Mouse (Mus musculus) hindbrain, embryonic 13.5 days (tissue): Measurements from ENCODE around the gene Kcnq2. TPM values are rescaled to one million over a fixed set of nuclear protein-coding genes. Genes with fewer than 3 reads are reported as not detected.

Experiments
- ATAC-seq: fragments of 200-750 bp; cut with Nextera tagmentation; 2 replicates; pipeline ENCODE4 v1.8.0; 2017; ENCODE audit warnings: moderate TSS enrichment; ENCODE audit not compliant: low FRiP score
- H3K27ac ChIP-seq: fragments of 300-500 bp; sonication (generic); 2 replicates; pipeline ENCODE4 v1.5.1; 2015; ENCODE audit warnings: inconsistent platforms, mild to moderate bottlenecking, moderate library complexity
- H3K27me3 ChIP-seq: fragments of 300-500 bp; sonication (generic); 2 replicates; pipeline ENCODE4 v1.6.1; 2015; ENCODE audit warnings: mild to moderate bottlenecking, inconsistent platforms
- H3K36me3 ChIP-seq: fragments of 300-500 bp; sonication (generic); 2 replicates; pipeline ENCODE4 v1.6.1; 2015; ENCODE audit warnings: mild to moderate bottlenecking, inconsistent platforms
- H3K4me1 ChIP-seq: fragments of 300-500 bp; sonication (generic); replicated peaks from 2 replicates; pipeline ENCODE4 v1.6.1; 2015; ENCODE audit warnings: inconsistent platforms
- H3K4me2 ChIP-seq: fragments of 300-500 bp; sonication (generic); 2 replicates; pipeline ENCODE4 v1.6.1; 2015; ENCODE audit warnings: inconsistent platforms, mild to moderate bottlenecking, moderate library complexity
- H3K4me3 ChIP-seq: fragments of 300-500 bp; sonication (generic); 2 replicates; pipeline ENCODE4 v1.5.1; 2015; ENCODE audit warnings: mild to moderate bottlenecking, inconsistent platforms
- H3K9ac ChIP-seq: fragments of 300-500 bp; sonication (generic); 2 replicates; pipeline ENCODE4 v1.6.1; 2015; ENCODE audit warnings: mild to moderate bottlenecking, inconsistent platforms
- H3K9me3 ChIP-seq: fragments of 300-500 bp; sonication (generic); 2 replicates; pipeline ENCODE4 v1.6.1; 2016; ENCODE audit warnings: inconsistent platforms
- WGBS: fragments of 180-500 bp; shearing (Covaris S2); methylation state at CpG from one replicate; pipeline ENCODE4 v1.1.7; 2015; 5-methylcytosine and 5-hydroxymethylcytosine counted together
- polyA plus RNA-seq: library from polyadenylated mRNA; unstranded; fragments of >200 nt; fragmentation: Nextera tagmentation; extraction: Ambion mirVana; gene quantifications from 2 replicates; pipeline ENCODE4 v1.2.1, GENCODE M21; 2015

Kcnq2 gene
- polyA plus RNA-seq, 1 experiment from 2014 or later = 50.0 TPM

GRCm38 (mm10) chr2:181120922-181121449, 14.1 kb downstream of the Kcnq2 start:
- 0 out of 2 replicates have a peak, but pooled peaks have one; percentile 49 for ATAC-seq
- peak overlapping the region; percentile 87 for H3K27ac ChIP-seq
- no peaks in the 10 kb centered on the region for H3K9me3 ChIP-seq
- peak overlapping the region; percentile 40; the same call in 1 of the 2 replicates for H3K9ac ChIP-seq
- H3K36me3 ChIP-seq = no peaks in the 10 kb centered on the region
- no peak overlapping the region for H3K4me3 ChIP-seq
- WGBS = 58% methylated on average over 4 of the region's 4 CpGs
- no peaks in the 10 kb centered on the region for H3K27me3 ChIP-seq
- H3K4me1 ChIP-seq = peaks cover 93% of the 10 kb centered on the region
- no peak overlapping the region for H3K4me2 ChIP-seq

GRCm38 (mm10) chr2:181119952-181120351, 15.1 kb downstream of the Kcnq2 start:
- H3K9me3 ChIP-seq = no peaks in the 10 kb centered on the region
- H3K36me3 ChIP-seq = no peaks in the 10 kb centered on the region
- WGBS = 30% methylated on average over 10 of the region's 10 CpGs
- H3K27me3 ChIP-seq = no peaks in the 10 kb centered on the region
- H3K27ac ChIP-seq = peak overlapping the region; percentile 87
- ATAC-seq = no peak
- H3K4me3 ChIP-seq = no peak overlapping the region
- no peak overlapping the region for H3K4me2 ChIP-seq
- H3K9ac ChIP-seq = no peak overlapping the region
- H3K4me1 ChIP-seq = peaks cover 94% of the 10 kb centered on the region

GRCm38 (mm10) chr2:181116436-181116835, 18.7 kb downstream of the Kcnq2 start:
- Histone ChIP-seq H3K4me2 (no peak overlapping the region), H3K4me1 (peaks cover 81% of the 10 kb centered on the region), H3K4me3 (no peak overlapping the region), H3K9ac (no peak overlapping the region), H3K9me3 (no peaks in the 10 kb centered on the region), H3K27me3 (no peaks in the 10 kb centered on the region), H3K27ac (peak overlapping the region; percentile 40), H3K36me3 (peaks cover 21% of the 10 kb centered on the region)
- 78% methylated on average over 5 of the region's 5 CpGs for WGBS
- ATAC-seq = no peak

GRCm38 (mm10) chr2:181115367-181115766, 19.7 kb downstream of the Kcnq2 start:
- Histone ChIP-seq H3K27ac (no peak overlapping the region; the same call in 1 of the 2 replicates), H3K9me3 (no peaks in the 10 kb centered on the region), H3K9ac (no peak overlapping the region), H3K4me1 (peaks cover 76% of the 10 kb centered on the region), H3K36me3 (peaks cover 30% of the 10 kb centered on the region), H3K27me3 (no peaks in the 10 kb centered on the region), H3K4me2 (no peak overlapping the region), H3K4me3 (no peak overlapping the region)
- no peak for ATAC-seq
- WGBS = 78% methylated on average over 3 of the region's 3 CpGs

GRCm38 (mm10) chr2:181113762-181114361, 21.2 kb downstream of the Kcnq2 start:
- peak; percentile 21; the same call in 1 of the 2 replicates for ATAC-seq
- Histone ChIP-seq H3K4me3 (no peak overlapping the region), H3K27me3 (no peaks in the 10 kb centered on the region), H3K9me3 (no peaks in the 10 kb centered on the region), H3K27ac (peak overlapping the region; percentile 14; the same call in 1 of the 2 replicates), H3K9ac (no peak overlapping the region; the same call in 1 of the 2 replicates), H3K36me3 (peaks cover 41% of the 10 kb centered on the region), H3K4me1 (peaks cover 61% of the 10 kb centered on the region), H3K4me2 (no peak overlapping the region)
- WGBS = 39% methylated on average over 8 of the region's 8 CpGs

- no peak overlapping the region for H3K9ac ChIP-seq
- H3K27ac ChIP-seq = no peak overlapping the region
- H3K36me3 ChIP-seq = peaks cover 52% of the 10 kb centered on the region
- no peak overlapping the region for H3K4me2 ChIP-seq
- peaks cover 44% of the 10 kb centered on the region for H3K4me1 ChIP-seq
- WGBS = 100% methylated on average over 1 of the region's 1 CpGs
- no peaks in the 10 kb centered on the region for H3K9me3 ChIP-seq
- H3K27me3 ChIP-seq = no peaks in the 10 kb centered on the region
- ATAC-seq = no peak
- no peak overlapping the region for H3K4me3 ChIP-seq
Observed at GRCm38 (mm10) chr2:181111665-181112064, 23.4 kb downstream of the Kcnq2 start.

- Histone ChIP-seq H3K9ac (no peak overlapping the region), H3K4me2 (no peak overlapping the region), H3K4me1 (peaks cover 18% of the 10 kb centered on the region), H3K4me3 (no peak overlapping the region), H3K36me3 (peaks cover 48% of the 10 kb centered on the region), H3K27me3 (no peaks in the 10 kb centered on the region), H3K27ac (no peak overlapping the region), H3K9me3 (no peaks in the 10 kb centered on the region)
- 62% methylated on average over 2 of the region's 2 CpGs for WGBS
- ATAC-seq = no peak
Observed at GRCm38 (mm10) chr2:181104111-181104510, 31.0 kb downstream of the Kcnq2 start.

GRCm38 (mm10) chr2:181102161-181102560, 32.9 kb downstream of the Kcnq2 start:
- Histone ChIP-seq H3K4me2 (no peak overlapping the region), H3K36me3 (peaks cover 49% of the 10 kb centered on the region), H3K9ac (peak overlapping the region; percentile 19; the same call in 1 of the 2 replicates), H3K9me3 (no peaks in the 10 kb centered on the region), H3K4me1 (peaks cover 18% of the 10 kb centered on the region), H3K4me3 (no peak overlapping the region), H3K27ac (peak overlapping the region; percentile 79), H3K27me3 (no peaks in the 10 kb centered on the region)
- peak; percentile 72 for ATAC-seq
- 12% methylated on average over 2 of the region's 2 CpGs for WGBS

- peaks cover 18% of the 10 kb centered on the region for H3K4me1 ChIP-seq
- WGBS = 31% methylated on average over 1 of the region's 1 CpGs
- peak overlapping the region; percentile 19; the same call in 1 of the 2 replicates for H3K9ac ChIP-seq
- H3K27me3 ChIP-seq = no peaks in the 10 kb centered on the region
- ATAC-seq = peak; percentile 23; the same call in 1 of the 2 replicates
- no peaks in the 10 kb centered on the region for H3K9me3 ChIP-seq
- H3K36me3 ChIP-seq = peaks cover 54% of the 10 kb centered on the region
- H3K27ac ChIP-seq = peak overlapping the region; percentile 79
- no peak overlapping the region for H3K4me3 ChIP-seq
- no peak overlapping the region for H3K4me2 ChIP-seq
Observed at GRCm38 (mm10) chr2:181101626-181102025, 33.5 kb downstream of the Kcnq2 start.

- 94% methylated on average over 2 of the region's 2 CpGs for WGBS
- H3K27ac ChIP-seq = no peak overlapping the region
- H3K9ac ChIP-seq = no peak overlapping the region
- no peak overlapping the region for H3K4me2 ChIP-seq
- H3K4me3 ChIP-seq = no peak overlapping the region
- ATAC-seq = no peak
- H3K27me3 ChIP-seq = no peaks in the 10 kb centered on the region
- no peaks in the 10 kb centered on the region for H3K9me3 ChIP-seq
- peaks cover 18% of the 10 kb centered on the region for H3K4me1 ChIP-seq
- peaks cover 60% of the 10 kb centered on the region for H3K36me3 ChIP-seq
Observed at GRCm38 (mm10) chr2:181100087-181100486, 35.0 kb downstream of the Kcnq2 start.

GRCm38 (mm10) chr2:181090123-181090522, 45.0 kb downstream of the Kcnq2 start:
- no peaks in the 10 kb centered on the region for H3K9me3 ChIP-seq
- no peak overlapping the region for H3K9ac ChIP-seq
- H3K4me1 ChIP-seq = no peaks in the 10 kb centered on the region
- H3K4me3 ChIP-seq = no peak overlapping the region
- no peak for ATAC-seq
- WGBS = 87% methylated on average over 3 of the region's 3 CpGs
- peaks cover 68% of the 10 kb centered on the region for H3K36me3 ChIP-seq
- no peak overlapping the region for H3K27ac ChIP-seq
- no peak overlapping the region for H3K4me2 ChIP-seq
- H3K27me3 ChIP-seq = no peaks in the 10 kb centered on the region

- Histone ChIP-seq H3K4me3 (no peak overlapping the region), H3K4me2 (no peak overlapping the region), H3K9me3 (no peaks in the 10 kb centered on the region), H3K9ac (no peak overlapping the region), H3K36me3 (peaks cover 96% of the 10 kb centered on the region), H3K4me1 (0 out of 2 replicates have a peak, but pooled peaks cover 7% of the 10 kb centered on the region), H3K27me3 (no peaks in the 10 kb centered on the region), H3K27ac (peak overlapping the region; percentile 9; the same call in 1 of the 2 replicates)
- WGBS = 65% methylated on average over 8 of the region's 8 CpGs
- ATAC-seq = no peak
Observed at GRCm38 (mm10) chr2:181084997-181085396, 50.1 kb downstream of the Kcnq2 start.

GRCm38 (mm10) chr2:181083945-181084344, 51.2 kb downstream of the Kcnq2 start:
- Histone ChIP-seq H3K9me3 (no peaks in the 10 kb centered on the region), H3K27me3 (no peaks in the 10 kb centered on the region), H3K27ac (no peak overlapping the region), H3K36me3 (peaks cover 99% of the 10 kb centered on the region), H3K4me1 (0 out of 2 replicates have a peak, but pooled peaks cover 7% of the 10 kb centered on the region), H3K9ac (no peak overlapping the region), H3K4me2 (no peak overlapping the region), H3K4me3 (no peak overlapping the region)
- ATAC-seq = no peak
- 66% methylated on average over 4 of the region's 4 CpGs for WGBS
